Mouse (Mus musculus) adrenal gland, postnatal 10 days (tissue): ENCODE measurements around the gene Slc43a2. TPM values are rescaled to one million over a fixed set of nuclear protein-coding genes. Genes with fewer than 3 reads are reported as not detected.

ENCODE experiments used
- DNase-seq: peaks from one replicate; pipeline ENCODE4 v3.0.0; 2021; ENCODE audit warnings: mixed read lengths
- long read RNA-seq, 2 experiments: library from polyadenylated mRNA; stranded (forward); transcript quantifications; one replicate each; pipeline ENCODE4 v2.0.0; 2021
- total RNA-seq, 2 experiments: library from RNA; stranded (reverse); gene quantifications; 2 replicates each; pipeline ENCODE4 v1.2.3; 2021

Gene Slc43a2
- total RNA-seq, result 10 to 100 TPM; 21.1 to 27.9 TPM
- long read RNA-seq, experiment 1, full-length matches to known transcripts, result 1 of 4 reads
- long read RNA-seq, experiment 1, partial matches to known transcripts, result 1 of 4 reads
- long read RNA-seq, experiment 1, other reads (novel, unspliced or antisense), result 2 of 4 reads
- long read RNA-seq, experiment 2, full-length matches to known transcripts, result 6 of 17 reads
- long read RNA-seq, experiment 2, partial matches to known transcripts, result 2 of 17 reads
- long read RNA-seq, experiment 2, other reads (novel, unspliced or antisense), result 9 of 17 reads

- peak; percentile 95 for DNase-seq
These were observed at the start of gene Slc43a2 for GRCm38 (mm10) chr11:75531469-75532242. Gene Slc43a2, plus strand, starts transcription at chr11:75531694.

- no peak for DNase-seq
These were observed 45.3 kb upstream of the Slc43a2 start for GRCm38 (mm10) chr11:75486192-75486591.

- peak; percentile 97 for DNase-seq
These were observed 44.8 kb upstream of the Slc43a2 start, which contains the start of gene Prpf8 for GRCm38 (mm10) chr11:75486601-75487285. Gene Prpf8, plus strand, starts transcription at chr11:75486816.

- DNase-seq, result no peak
These were observed 44.0 kb upstream of the Slc43a2 start for GRCm38 (mm10) chr11:75487496-75487895.

- DNase-seq, result no peak
These were observed 37.0 kb upstream of the Slc43a2 start for GRCm38 (mm10) chr11:75494296-75495049.

- peak; percentile 50 for DNase-seq
These were observed 33.4 kb upstream of the Slc43a2 start for GRCm38 (mm10) chr11:75498126-75498525.

- no peak for DNase-seq
These were observed 23.3 kb upstream of the Slc43a2 start for GRCm38 (mm10) chr11:75508162-75508561.

GRCm38 (mm10) chr11:75508904-75509303, 22.6 kb upstream of the Slc43a2 start:
- no peak for DNase-seq

GRCm38 (mm10) chr11:75509741-75510626, 21.5 kb upstream of the Slc43a2 start, which contains the start of gene Rilp:
Gene Rilp, plus strand, starts transcription at chr11:75510094.
- DNase-seq, result peak; percentile 89

- peak; percentile 97 for DNase-seq
These were observed 20.9 kb upstream of the Slc43a2 start for GRCm38 (mm10) chr11:75510627-75510993.

- DNase-seq, result peak; percentile 80
These were observed 20.3 kb upstream of the Slc43a2 start for GRCm38 (mm10) chr11:75511213-75511612.

GRCm38 (mm10) chr11:75512301-75513018, 19.0 kb upstream of the Slc43a2 start:
- DNase-seq, result no peak

GRCm38 (mm10) chr11:75513336-75513735, 18.2 kb upstream of the Slc43a2 start, which contains the start of gene Scarf1:
Gene Scarf1, plus strand, starts transcription at chr11:75513540.
- peak; percentile 63 for DNase-seq

GRCm38 (mm10) chr11:75515186-75515585, 16.3 kb upstream of the Slc43a2 start:
- no peak for DNase-seq

GRCm38 (mm10) chr11:75519834-75520633, 11.5 kb upstream of the Slc43a2 start:
- no peak for DNase-seq

- no peak for DNase-seq
These were observed 9.9 kb upstream of the Slc43a2 start for GRCm38 (mm10) chr11:75521609-75522008.

GRCm38 (mm10) chr11:75522793-75523192, 8.7 kb upstream of the Slc43a2 start:
- DNase-seq, result no peak

- no peak for DNase-seq
These were observed 5.9 kb upstream of the Slc43a2 start for GRCm38 (mm10) chr11:75525531-75526125.

GRCm38 (mm10) chr11:75526943-75527342, 4.6 kb upstream of the Slc43a2 start:
- no peak for DNase-seq
